Mouse (Mus musculus) granulocyte monocyte progenitor cell, adult 5-6 weeks (primary cell): ENCODE results near the gene Mthfd1. TPM values are rescaled to one million over a fixed set of nuclear protein-coding genes. Genes with fewer than 3 reads are reported as not detected.

Experiments
- ATAC-seq: replicated peaks from 2 replicates; pipeline ENCODE4 v1.8.0; 2016; ENCODE audit warnings: mild to moderate bottlenecking, moderate TSS enrichment, inconsistent platforms; ENCODE audit not compliant: poor library complexity, severe bottlenecking
- total RNA-seq, 2 experiments: library from RNA; stranded (forward) in 1 of 2; stranded (reverse) in 1 of 2; fragments of 200-712, 200-1000 nt in 1 of 2; fragments of >200 nt in 1 of 2; fragmentation: Nextera tagmentation in 1 of 2; gene quantifications; 2 replicates each; pipeline ENCODE4 v1.2.3; 2014 to 2017

Gene Mthfd1
- total RNA-seq, 2 experiments from 2014 or later: 47.7 to 106 TPM

DNA sequence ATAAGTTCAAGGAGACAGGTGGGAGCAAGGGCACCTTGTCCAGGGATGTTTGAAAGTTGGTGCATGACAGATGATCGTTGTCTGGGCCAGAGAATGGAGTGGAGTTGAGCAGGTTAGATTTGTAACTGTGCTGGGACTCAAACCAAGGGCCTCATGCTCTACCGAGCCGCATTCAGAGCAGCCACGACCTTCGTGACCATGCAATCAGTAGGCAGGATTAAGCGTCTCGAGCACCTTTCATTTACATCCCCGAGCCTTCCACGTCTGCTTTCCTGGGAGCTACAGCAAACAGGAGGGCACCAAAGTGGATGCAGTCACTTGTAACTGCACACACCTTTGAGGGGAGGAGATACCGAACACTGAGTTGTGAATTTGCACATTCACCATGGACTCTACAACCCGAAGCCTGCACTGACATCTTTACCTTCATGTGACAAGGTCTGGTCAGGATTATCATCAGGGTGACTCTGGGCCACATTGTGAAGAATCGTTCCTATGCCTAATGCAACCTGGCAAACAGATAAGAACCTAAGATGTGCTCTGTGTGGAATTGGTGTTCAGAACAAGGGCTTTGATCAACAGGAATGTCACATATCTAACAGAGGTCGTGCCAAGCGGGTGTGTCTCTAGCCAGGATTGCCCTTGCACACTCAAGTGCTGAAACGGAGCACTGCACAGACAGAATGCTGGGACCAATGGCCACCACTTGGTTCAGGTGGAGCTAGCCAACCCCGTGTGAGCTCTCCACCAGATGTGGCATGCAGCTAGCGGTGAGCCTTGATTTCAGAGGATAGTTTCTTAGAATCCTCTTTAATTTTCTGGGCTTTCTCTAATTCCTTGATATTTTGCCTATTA lies 81.2 kb downstream of the Mthfd1 start:
- no peak for ATAC-seq

DNA sequence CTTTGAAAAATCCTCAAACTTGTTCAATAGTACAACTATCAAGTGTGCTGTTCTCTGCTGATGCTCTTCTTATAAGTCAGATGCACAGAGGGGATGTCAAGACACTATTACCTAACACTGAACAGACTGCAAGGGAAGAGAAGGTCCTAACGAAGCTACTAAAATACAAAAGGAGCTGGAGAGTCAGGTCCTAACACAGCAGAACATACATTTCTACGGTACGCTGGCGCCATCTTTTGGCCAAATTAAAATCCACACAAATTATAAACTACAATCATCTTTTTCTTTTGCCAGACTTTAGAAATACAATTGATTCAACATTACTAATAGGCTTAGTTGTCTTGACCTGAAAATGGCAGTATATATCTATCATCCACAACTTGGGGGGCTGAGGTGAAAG lies 86.0 kb downstream of the Mthfd1 start:
- ATAC-seq: peak; percentile 48; the same call in 1 of the 2 replicates

DNA sequence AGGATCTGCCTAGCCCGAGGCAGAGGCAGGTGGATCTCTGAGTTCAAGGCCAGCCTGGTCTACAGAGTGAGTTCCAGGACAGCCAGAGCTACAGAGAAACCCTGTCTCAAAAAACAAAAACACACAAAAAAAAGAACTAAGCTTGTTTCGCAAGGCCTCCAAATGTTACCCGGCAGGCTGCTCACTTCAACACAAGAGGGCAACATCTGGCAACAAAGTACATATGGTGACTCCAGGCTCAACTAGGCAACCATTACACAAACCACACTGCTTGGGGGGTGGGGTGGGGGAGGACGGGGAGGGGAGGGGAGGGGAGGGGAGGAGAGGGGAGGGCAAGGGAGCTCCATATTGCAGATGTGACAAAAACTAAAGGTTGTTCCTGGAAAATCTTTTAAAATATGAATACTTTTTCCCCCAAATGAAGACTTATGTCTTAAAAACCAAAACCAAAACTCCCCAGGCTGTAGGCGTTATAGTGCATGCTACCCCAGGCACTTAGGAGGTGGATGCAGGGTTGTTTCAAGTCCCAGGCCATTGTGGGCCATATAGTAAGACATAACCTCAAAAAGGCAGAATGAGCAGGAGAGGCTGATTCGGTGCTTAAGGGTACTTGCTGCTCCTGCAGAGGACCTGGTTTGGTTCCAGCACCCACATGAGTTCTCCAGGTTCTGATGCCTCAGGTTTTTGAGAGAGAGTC lies 90.8 kb downstream of the Mthfd1 start:
- ATAC-seq: peak; percentile 95

DNA sequence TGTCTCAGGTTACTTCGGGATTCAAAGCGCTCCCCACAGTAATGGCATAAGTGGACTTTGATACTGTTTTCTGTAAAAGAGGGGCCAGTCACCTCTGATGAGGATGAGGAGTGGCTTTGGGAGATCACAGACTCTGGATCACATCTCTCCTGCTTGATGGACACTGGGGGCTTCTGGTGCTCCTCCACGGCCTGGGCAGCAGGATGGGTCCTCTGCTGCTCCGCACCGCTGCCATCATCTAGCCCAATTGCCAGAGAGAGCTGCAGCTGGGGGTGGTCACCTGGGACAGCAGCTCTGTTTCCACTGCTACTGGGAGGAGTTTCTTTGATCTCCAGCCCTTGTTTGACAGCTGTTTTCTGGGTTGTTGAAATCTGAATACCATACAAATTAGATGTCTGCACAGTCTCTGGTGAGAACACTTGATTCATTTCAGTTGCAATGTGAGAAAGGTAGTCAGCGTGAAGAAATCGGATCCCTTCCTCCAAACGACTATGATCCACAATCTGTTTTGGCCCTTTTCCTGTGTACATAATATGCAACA lies 94.7 kb downstream of the Mthfd1 start:
- no peak for ATAC-seq

DNA sequence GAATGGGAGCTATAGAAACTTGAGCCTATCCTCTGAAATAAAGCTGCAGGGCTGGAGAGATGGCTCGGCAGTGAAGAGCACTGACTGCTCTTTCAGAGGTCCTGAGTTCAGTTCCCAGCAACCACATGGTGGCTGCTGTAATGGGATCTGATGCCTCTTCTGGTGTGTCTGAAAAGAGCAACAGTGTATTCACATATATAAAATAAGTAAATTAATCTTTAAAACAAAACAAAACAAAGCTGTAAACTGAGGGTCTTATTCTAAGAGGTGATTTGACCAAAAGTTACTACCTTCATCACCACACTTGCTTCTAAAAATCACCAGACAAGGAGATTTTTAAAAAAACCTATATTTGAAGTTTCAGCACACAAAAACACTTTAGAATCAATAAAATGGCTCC lies 105.8 kb downstream of the Mthfd1 start:
- ATAC-seq: no peak

DNA sequence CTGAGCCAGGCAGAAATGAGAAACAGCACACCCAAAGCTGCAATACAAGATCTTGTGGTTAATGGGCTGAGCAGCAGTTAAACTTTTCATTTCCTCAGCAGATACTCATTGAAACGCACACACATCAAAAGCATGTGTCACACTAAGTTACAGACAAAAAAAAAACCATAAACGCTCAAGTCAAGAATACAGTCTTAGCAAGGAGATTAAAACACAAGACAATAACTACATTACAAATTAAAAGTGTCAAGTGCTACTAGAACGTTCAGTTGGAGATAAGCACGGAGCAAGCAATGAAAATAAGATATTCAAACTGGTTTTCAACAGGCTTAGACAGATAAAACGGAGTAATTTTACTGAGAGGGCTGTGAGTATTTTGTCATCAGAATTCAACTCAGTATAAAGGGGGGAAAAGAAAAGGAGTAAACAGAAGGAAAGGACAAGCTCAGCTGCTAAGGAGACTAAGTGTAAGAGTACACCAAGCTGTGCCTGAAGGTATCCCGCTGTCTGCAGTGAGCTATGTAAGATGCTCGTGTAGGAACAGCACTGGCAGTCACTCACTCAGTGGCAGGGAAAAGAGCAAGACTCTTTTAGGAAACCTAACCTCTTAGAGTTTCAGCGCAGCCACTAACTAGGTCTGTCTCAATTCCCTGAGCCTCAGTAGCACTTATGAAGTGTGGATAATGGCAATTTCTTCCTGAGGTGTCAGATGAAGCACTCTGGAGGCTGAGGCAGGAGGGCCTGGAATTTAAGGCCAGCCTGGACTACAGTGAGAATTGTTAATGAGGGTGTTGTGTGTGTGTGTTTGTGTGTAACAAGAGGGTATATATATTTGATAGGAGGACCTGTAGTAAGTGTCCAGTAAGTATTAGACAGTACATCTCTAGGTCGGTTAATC lies 106.6 kb downstream of the Mthfd1 start:
- peak; percentile 74 for ATAC-seq

DNA sequence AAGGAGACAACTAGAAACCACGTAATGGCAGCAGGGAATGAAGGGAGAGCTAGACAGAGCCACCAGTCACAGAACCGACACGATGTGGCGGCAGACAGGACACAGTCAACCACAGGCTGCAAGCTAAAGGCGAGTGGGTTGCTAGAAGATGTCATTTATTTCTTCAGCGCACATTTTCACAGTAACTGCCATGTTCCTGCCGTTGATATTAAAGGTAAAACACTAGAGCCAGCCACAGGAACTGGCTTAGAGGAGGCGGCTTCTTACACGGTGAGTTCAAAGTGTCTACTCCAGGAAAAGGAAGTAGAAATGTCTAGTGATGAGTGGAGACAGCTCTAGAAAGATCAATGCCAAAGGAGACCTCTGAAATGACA lies 107.2 kb downstream of the Mthfd1 start:
- ATAC-seq: peak; percentile 57

DNA sequence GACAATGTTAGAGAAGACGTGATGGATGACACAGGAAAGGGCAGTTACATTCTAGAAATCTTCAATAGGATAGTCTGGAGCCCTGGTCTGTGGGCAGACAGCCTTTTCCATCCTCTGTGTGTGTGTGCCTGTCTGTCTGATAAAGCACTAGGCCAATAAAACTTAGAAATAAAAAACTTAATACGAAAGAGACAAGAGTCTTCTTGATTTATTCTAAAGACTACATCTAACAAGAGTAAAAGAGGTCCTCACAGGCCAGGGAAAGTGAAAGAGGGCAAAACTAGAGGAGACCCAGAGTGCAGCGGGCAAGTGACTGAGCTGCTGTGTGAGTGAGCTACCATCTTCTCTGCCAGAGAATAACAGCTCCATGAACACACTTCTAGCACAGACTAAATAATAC lies 111.2 kb downstream of the Mthfd1 start:
- no peak for ATAC-seq

DNA sequence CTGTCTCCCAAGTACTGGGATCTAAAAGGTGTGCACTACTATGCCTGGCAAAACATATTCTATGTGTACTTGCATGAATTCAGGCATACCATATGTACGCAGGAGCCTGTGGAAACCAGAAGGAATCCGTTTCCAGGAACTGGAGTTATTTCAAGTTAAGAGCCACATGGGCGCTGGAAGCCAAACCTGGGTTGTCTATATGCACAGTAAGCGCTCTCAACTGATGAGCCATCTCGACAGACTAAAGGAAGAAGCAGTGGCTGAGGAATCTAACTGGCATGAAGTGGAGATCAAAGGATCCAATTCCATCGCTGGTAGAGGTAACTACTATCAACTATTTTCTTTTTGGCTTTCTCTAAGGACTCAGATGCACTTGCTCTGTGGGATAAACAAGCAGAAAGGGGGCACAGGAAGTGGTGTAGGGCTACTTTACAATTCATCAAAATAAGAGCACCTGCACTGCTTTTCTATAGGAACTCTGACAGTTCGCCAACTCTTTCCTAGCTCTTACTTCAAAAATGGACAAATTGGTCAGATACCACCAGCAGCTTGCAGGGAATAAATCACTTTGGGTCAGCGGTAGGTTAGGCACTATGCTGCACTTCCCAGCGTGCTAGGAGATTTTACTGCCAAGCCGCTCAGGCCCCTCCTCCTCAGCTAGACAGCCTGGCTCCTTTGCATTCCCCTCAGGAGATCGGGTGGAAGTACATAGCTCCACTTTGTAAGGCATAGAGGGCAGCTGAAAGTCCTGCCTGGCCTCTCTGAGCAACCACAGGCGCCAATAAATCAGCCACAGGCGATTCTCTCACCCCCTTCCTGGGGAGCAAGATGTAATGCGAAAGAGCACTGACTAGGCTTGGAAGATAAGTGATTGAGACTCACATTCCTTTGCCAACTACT lies 112.2 kb downstream of the Mthfd1 start:
- ATAC-seq: no peak

DNA sequence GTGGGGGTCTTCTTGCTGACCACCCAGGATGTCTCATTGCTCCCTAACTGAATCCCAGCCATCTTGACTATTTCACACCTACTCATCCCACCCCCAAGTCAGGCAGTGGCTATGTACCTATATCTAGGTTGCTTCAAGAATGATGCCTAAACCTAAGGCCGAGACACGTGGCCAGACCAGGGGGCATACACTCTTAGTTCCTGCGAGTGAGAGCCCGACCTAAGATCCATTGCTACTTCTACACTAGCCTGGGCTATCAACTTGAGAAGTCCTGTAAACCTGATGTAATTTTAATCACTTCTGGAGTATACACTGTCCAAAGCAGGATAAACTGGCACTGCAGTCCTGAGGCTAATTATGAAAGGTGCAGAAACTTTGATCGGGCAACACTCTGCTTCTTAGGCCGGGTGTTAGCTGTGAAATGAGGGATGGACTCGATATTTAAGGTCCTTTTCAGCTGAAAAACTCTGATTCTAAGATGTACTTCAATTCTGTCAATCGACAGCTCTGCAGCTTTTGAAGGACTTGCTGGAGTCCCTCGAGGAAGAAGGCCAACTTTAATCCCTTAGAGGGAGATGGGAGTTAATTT lies 113.2 kb downstream of the Mthfd1 start:
- no peak for ATAC-seq

DNA sequence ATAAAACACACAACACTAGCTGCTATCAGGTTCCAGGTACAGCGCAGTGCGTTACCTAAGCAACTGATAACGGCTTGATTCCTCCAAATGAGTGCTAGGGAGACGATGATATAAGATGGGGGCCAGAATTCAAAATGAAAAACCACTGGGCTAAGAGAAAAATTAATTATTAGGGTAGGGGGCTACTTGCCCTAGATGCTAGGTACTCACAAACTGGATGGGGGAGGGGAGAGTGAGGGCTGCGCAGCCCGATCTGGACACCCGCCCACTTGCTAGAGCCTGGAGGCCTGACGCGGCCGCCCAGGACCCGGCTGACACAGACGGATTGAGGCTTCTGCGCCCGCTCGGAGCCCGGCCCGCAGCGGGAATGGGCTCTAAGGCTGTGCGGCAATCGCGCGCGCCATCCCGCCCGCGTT lies 113.7 kb downstream of the Mthfd1 start:
- no peak for ATAC-seq

Other genes starting within 250 kb of the Mthfd1 start
- not detected in 2 replicates for gene Esr2, start 78.0 kb upstream of the Mthfd1 start, total RNA-seq (2014; fragmentation: Nextera tagmentation)
- gene Esr2, start 78.0 kb upstream of the Mthfd1 start, total RNA-seq (2017): not detected in 2 replicates
- gene Tex21, start 8.6 kb upstream of the Mthfd1 start, total RNA-seq (2014; fragmentation: Nextera tagmentation): not detected in 2 replicates
- not detected in 2 replicates for gene Tex21, start 8.6 kb upstream of the Mthfd1 start, total RNA-seq (2017)
- gene Akap5, start 69.6 kb downstream of the Mthfd1 start, total RNA-seq (2014; fragmentation: Nextera tagmentation): 0.17 TPM in 1 of 2 replicates, not detected in the other
- gene Akap5, start 69.6 kb downstream of the Mthfd1 start, total RNA-seq (2017): 0.21 and 0.30 TPM in 2 replicates
- gene Zbtb25, start 114.3 kb downstream of the Mthfd1 start, total RNA-seq (2014; fragmentation: Nextera tagmentation): 26.4 and 29.4 TPM in 2 replicates
- gene Zbtb25, start 114.3 kb downstream of the Mthfd1 start, total RNA-seq (2017): 21.4 and 22.4 TPM in 2 replicates
- 12.0 and 15.6 TPM in 2 replicates for gene Zbtb1, start 115.0 kb downstream of the Mthfd1 start, total RNA-seq (2014; fragmentation: Nextera tagmentation)
- 12.9 and 15.3 TPM in 2 replicates for gene Zbtb1, start 115.0 kb downstream of the Mthfd1 start, total RNA-seq (2017)
- gene Hspa2, start 148.9 kb downstream of the Mthfd1 start, total RNA-seq (2014; fragmentation: Nextera tagmentation): 1.9 and 7.3 TPM in 2 replicates
- gene Hspa2, start 148.9 kb downstream of the Mthfd1 start, total RNA-seq (2017): 18.9 and 19.4 TPM in 2 replicates
- gene Ppp1r36, start 162.2 kb downstream of the Mthfd1 start, total RNA-seq (2014; fragmentation: Nextera tagmentation): not detected in 2 replicates
- 0.69 TPM in 1 of 2 replicates, not detected in the other for gene Ppp1r36, start 162.2 kb downstream of the Mthfd1 start, total RNA-seq (2017)